In the genomic region with DNA sequence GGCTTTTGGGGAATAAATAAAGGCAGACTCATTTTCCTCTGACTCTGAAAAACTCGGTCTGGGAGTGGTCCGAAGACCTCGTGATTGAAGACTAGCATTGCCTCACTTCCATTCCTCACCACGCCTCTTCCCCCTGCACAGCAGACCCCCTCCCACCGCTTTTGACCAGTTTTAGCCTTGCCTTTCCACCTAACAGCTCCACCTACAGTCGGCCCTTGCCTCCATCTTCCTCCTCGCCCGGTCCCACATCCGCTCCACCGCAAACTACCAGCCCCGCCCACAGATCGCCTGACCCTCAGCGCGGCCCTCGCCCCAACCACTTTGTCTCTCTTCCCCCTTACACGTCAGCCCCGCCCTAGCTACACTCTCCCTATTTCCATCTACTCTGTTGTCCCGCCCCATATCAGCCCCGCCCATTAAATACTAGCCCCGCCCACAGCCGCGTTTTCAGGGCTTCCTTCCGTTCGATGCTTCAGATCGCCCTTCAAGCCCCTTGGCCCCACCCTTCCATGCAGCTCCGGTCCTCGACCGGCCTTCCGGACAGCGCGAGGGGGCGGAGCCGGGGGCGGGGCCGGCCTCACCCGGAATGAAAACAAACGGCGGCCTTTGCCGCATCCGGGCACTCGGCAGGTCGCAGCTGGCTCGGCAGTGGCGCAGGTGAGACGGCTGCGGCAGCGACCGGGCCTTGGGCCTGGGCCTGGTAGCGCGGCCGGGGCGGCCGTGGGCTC, we compare ENCODE assay signal across 8 mouse cellular contexts. TPM values are rescaled to one million over a fixed set of nuclear protein-coding genes. Genes with fewer than 3 reads are reported as not detected.
DNase-seq lines count a peak whose midpoint lies in the region; ATAC-seq lines count a peak whose summit lies in the region.

Gene Nub1 (plus strand): TSS at position 167 of the 728 bp plus-strand sequence.

- peak within 1 kb of the TSS; percentile 68 for H3K4me3 ChIP-seq in hindbrain, embryonic 14.5 days (replicated peaks; ENCODE audit: low read length)

- peak; percentile 100 for DNase-seq in R1 (ENCODE audit: low read depth, low spot score)
- peak; percentile 98 to 99 for DNase-seq in cerebellum, postnatal 25 days
- peak; percentile 91 to 95 for DNase-seq in frontal cortex, postnatal 25 days (ENCODE audit: low spot score in 2 of 2)
- peak; percentile 97 for DNase-seq in hindbrain, embryonic 14.5 days (ENCODE audit: low spot score)
- DNase-seq in layer of hippocampus, postnatal 36 days: peak; percentile 94 to 96
- DNase-seq in lung, postnatal 36 days: peak; percentile 99
- peak; percentile 100 for DNase-seq in retina, postnatal 1 day
- DNase-seq in urinary bladder, adult 18-20 months (ENCODE audit: low spot score in 2 of 2): peak; percentile 93 to 97

- ATAC-seq in hindbrain, embryonic 14.5 days (ENCODE audit: low FRiP score): peak; percentile 97

- H3K9ac ChIP-seq in hindbrain, embryonic 14.5 days: peak within 1 kb of the TSS; percentile 76

- H3K9me3 ChIP-seq in hindbrain, embryonic 14.5 days (ENCODE audit: control insufficient read depth, low read length): no peaks in the 10 kb centered on the region

- H3K27me3 ChIP-seq in hindbrain, embryonic 14.5 days (ENCODE audit: control insufficient read depth, insufficient read depth, low read length): no peaks in the 10 kb centered on the region

- peaks cover 16% of the 10 kb centered on the region for H3K36me3 ChIP-seq in hindbrain, embryonic 14.5 days (replicated peaks; ENCODE audit: control insufficient read depth, insufficient read depth)

- H3K4me2 ChIP-seq in hindbrain, embryonic 14.5 days (replicated peaks): peak within 1 kb of the TSS; percentile 77

- H3K4me1 ChIP-seq in hindbrain, embryonic 14.5 days (replicated peaks; ENCODE audit: control insufficient read depth, insufficient read depth, low read length): peaks cover 17% of the 10 kb centered on the region

- WGBS in hindbrain, embryonic 14.5 days: under 1% methylated on average over 53 of the region's 53 CpGs

- H3K27ac ChIP-seq in hindbrain, embryonic 14.5 days: peak within 1 kb of the TSS; percentile 98

RNA-seq across cellular contexts. Expression of gene Nub1, which starts in this region (rescaled TPM):
- polyA plus RNA-seq in hindbrain, embryonic 14.5 days (2014; fragmentation: Nextera tagmentation; extraction: Ambion mirVana): 48.5 and 51.7 TPM in 2 replicates
- 10 to 100 TPM; 63.3 to 65.9 TPM for total RNA-seq in layer of hippocampus, postnatal 36 days (2021)

Comparison
In these comparisons a context has a peak if more than half of its experiments do, and no peak if none do; other contexts are left out.
1. Peak in every context shown above with its lines: DNase-seq, ATAC-seq, H3K4me3 ChIP-seq and H3K27ac ChIP-seq.